Mouse (Mus musculus) liver, postnatal 0 days (tissue): ENCODE measurements around the gene Rnf225. TPM values are rescaled to one million over a fixed set of nuclear protein-coding genes. Genes with fewer than 3 reads are reported as not detected.

Source experiments
- ATAC-seq: fragments of 200-750 bp; cut with Nextera tagmentation; 2 replicates; pipeline ENCODE4 v1.8.0; 2017; ENCODE audit warnings: mild to moderate bottlenecking, moderate library complexity
- DNase-seq: peaks from one replicate; pipeline ENCODE4 v3.0.0-alpha.2; 2016
- H3K27ac ChIP-seq: fragments of 300-500 bp; sonication (generic); 2 replicates; pipeline ENCODE4 v1.5.1; 2014; ENCODE audit warnings: antibody characterized with exemption, moderate library complexity, mild to moderate bottlenecking, low read depth
- H3K27me3 ChIP-seq: fragments of 300-500 bp; sonication (generic); 2 replicates; pipeline ENCODE4 v1.6.1; 2014; ENCODE audit warnings: low read length, control low read depth, mixed read lengths; ENCODE audit not compliant: insufficient read depth
- H3K36me3 ChIP-seq: fragments of 300-500 bp; sonication (generic); replicated peaks from 2 replicates; pipeline ENCODE4 v1.6.1; 2014; ENCODE audit warnings: mild to moderate bottlenecking, control low read depth, low read length, moderate library complexity, mixed read lengths; ENCODE audit not compliant: insufficient read depth
- H3K4me1 ChIP-seq: fragments of 300-500 bp; sonication (generic); 2 replicates; pipeline ENCODE4 v1.6.1; 2014; ENCODE audit warnings: antibody characterized with exemption, mild to moderate bottlenecking, control low read depth; ENCODE audit not compliant: insufficient read depth
- H3K4me2 ChIP-seq: fragments of 300-500 bp; sonication (generic); 2 replicates; pipeline ENCODE4 v1.6.1; 2014; ENCODE audit warnings: low read depth, mild to moderate bottlenecking, low read length, moderate library complexity, mixed read lengths
- H3K4me3 ChIP-seq: fragments of 300-500 bp; sonication (generic); 2 replicates; pipeline ENCODE4 v1.5.1; 2014; ENCODE audit warnings: low read depth, low read length
- H3K9ac ChIP-seq: fragments of 300-500 bp; sonication (generic); replicated peaks from 2 replicates; pipeline ENCODE4 v1.6.1; 2014; ENCODE audit warnings: mild to moderate bottlenecking, moderate library complexity
- H3K9me3 ChIP-seq: fragments of 300-500 bp; sonication (generic); 2 replicates; pipeline ENCODE4 v1.6.1; 2016; ENCODE audit warnings: mild to moderate bottlenecking, control low read depth, low read length, mixed read lengths
- CTCF ChIP-seq: sonication (generic); IDR thresholded peaks from 2 replicates; pipeline ENCODE4 v1.5.1; 2016; ENCODE audit warnings: antibody characterized with exemption, low read depth
- EP300 ChIP-seq: IDR thresholded peaks from 2 replicates; pipeline ENCODE4 v1.6.1; 2016; ENCODE audit warnings: antibody characterized with exemption, low read depth, mild to moderate bottlenecking
- WGBS: fragments of 180-500 bp; shearing (Covaris S2); extraction: QIAGEN DNeasy Blood & Tissue Kit; methylation state at CpG from one replicate; pipeline ENCODE4 v1.1.7; 2014; ENCODE audit not compliant: insufficient replicate concordance; 5-methylcytosine and 5-hydroxymethylcytosine counted together
- polyA plus RNA-seq: library from polyadenylated mRNA; unstranded; fragments of >200 nt; fragmentation: Nextera tagmentation; extraction: Ambion mirVana; gene quantifications from 2 replicates; pipeline ENCODE4 v1.2.1, GENCODE M21; 2015

Gene Rnf225
- polyA plus RNA-seq, 1 experiment from 2014 or later, result 0.05 TPM

DNA sequence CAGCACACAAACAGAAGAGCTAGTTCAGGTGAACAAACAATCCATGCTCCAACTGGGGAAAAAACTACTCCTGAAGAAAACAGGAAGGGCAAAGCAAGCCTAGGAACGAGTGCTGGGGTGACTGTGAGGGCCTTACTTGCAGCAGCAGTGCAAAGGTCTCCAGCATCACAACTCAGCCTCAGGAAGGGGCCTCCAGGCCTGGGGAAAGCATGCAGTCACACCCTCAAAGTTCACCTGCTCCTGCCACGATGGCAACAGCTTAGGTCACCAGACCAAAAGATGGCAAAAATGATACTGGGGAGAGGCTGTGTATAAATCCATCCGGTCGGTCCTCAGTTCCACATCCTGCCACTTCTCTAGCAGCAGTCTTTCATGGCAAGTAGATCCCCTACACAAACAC, 31.7 kb downstream of the Rnf225 start:
- no peak for TF ChIP-seq CTCF
- TF ChIP-seq EP300, result no peak
- H3K36me3 ChIP-seq, result no peaks in the 10 kb centered on the region
- no peak overlapping the region for H3K9ac ChIP-seq
- WGBS, result 61% methylated on average over 4 of the region's 4 CpGs
- H3K27me3 ChIP-seq, result no peaks in the 10 kb centered on the region
- ATAC-seq (no peak), DNase-seq (no peak)
- H3K27ac ChIP-seq, result no peak overlapping the region
- no peak overlapping the region for H3K4me2 ChIP-seq
- no peak overlapping the region for H3K4me3 ChIP-seq
- H3K4me1 ChIP-seq, result peaks cover 7% of the 10 kb centered on the region
- H3K9me3 ChIP-seq, result no peaks in the 10 kb centered on the region

DNA sequence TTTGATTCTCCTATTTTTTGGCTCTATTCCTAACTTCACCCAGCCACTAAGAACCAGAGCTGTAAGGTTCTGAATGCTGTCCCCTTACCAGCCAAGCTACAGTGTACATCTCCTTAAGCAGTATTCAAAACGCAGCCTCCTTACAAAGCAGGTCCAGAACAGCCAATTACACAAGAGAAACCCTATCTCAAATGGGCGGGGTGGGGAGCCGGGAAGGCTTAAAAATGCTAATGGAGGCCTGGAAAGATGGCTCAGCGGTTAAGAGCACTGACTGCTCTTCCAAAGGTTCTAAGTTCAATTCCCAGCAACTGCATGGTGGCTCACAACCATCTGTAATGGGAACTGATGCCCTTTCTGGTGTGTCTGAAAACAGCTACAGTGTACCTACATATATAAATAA, 32.5 kb downstream of the Rnf225 start:
- Histone ChIP-seq H3K36me3 (no peaks in the 10 kb centered on the region), H3K4me3 (no peak overlapping the region), H3K4me2 (no peak overlapping the region), H3K4me1 (peaks cover 7% of the 10 kb centered on the region), H3K27ac (no peak overlapping the region), H3K9ac (no peak overlapping the region), H3K9me3 (no peaks in the 10 kb centered on the region), H3K27me3 (no peaks in the 10 kb centered on the region)
- WGBS, result 43% methylated on average over 4 of the region's 4 CpGs
- ATAC-seq, result no peak
- TF ChIP-seq CTCF, result no peak
- TF ChIP-seq EP300, result no peak
- no peak for DNase-seq

DNA sequence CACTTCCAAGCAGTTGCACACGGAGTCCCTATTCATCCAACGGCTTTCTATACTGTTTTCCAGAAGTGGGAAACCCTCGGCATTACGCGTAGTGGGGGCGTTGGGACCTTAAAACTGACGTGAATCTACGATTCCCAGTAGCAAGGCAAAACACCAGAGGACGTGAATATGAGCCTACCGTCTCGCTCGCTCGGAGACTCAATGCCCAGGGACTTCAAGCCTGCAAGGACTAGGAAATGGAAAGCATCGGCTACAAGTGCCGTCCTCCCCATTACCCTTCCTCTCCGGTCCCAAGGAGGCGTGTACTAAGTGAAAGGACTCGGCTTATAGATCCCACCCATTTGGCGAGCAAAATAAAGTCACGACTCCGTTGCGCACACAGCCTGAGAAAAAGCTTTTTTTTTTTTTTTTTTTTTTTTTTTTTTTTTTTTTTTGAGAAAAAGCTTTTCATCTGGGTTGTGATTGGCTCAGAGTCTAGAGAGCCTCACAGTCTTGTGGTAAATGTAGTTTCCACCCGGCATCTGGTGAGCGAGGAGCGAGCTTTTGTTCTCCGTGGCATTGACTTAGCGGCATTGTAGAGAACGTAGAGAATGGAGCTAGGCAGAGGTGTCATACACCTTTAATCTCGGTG, 34.4 kb downstream of the Rnf225 start:
- no peak for TF ChIP-seq EP300
- peak overlapping the region; percentile 68 for H3K4me3 ChIP-seq
- peak overlapping the region; percentile 80 for H3K9ac ChIP-seq
- WGBS, result 2% methylated on average over 29 of the region's 29 CpGs
- peaks cover 18% of the 10 kb centered on the region for H3K4me1 ChIP-seq
- peak; percentile 58 for DNase-seq
- H3K4me2 ChIP-seq, result peak overlapping the region; percentile 87
- H3K9me3 ChIP-seq, result no peaks in the 10 kb centered on the region
- peak; percentile 58 for ATAC-seq
- H3K27ac ChIP-seq, result peak overlapping the region; percentile 69
- no peaks in the 10 kb centered on the region for H3K27me3 ChIP-seq
- no peaks in the 10 kb centered on the region for H3K36me3 ChIP-seq

DNA sequence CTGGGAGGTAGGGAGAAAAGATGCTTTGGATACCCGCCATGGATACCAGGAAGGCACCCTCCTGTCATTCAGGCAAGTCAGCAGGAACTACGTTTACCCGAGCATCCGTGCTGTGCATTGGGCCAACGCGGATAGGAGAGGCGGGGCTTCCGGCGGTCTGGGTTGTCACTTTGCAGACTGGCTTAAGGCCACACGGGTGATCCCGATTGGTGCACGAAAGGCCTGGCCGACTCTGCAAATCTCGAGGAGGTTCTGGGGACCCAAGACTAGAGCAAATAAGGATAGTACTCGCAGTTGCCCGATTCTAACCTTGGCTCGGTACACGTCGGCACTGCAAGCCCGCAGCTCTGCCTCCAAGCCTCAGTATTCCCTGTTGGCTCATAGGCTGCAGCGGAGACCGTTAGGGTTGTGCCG, 38.5 kb downstream of the Rnf225 start, which contains the start of gene Zfp324:
Gene Zfp324, plus strand, starts transcription at position 161 of the 414 bp plus-strand sequence.
- Histone ChIP-seq H3K27me3 (no peaks in the 10 kb centered on the region), H3K4me3 (peak within 1 kb of the TSS; percentile 94), H3K9me3 (no peaks in the 10 kb centered on the region), H3K27ac (peak within 1 kb of the TSS; percentile 84), H3K36me3 (peaks cover 19% of the 10 kb centered on the region), H3K4me2 (peak within 1 kb of the TSS; percentile 100), H3K9ac (peak within 1 kb of the TSS; percentile 91), H3K4me1 (peaks cover 24% of the 10 kb centered on the region)
- DNase-seq (peak; percentile 91), ATAC-seq (peak; percentile 94)
- under 1% methylated on average over 23 of the region's 23 CpGs for WGBS
- TF ChIP-seq CTCF, result no peak
- TF ChIP-seq EP300, result no peak

DNA sequence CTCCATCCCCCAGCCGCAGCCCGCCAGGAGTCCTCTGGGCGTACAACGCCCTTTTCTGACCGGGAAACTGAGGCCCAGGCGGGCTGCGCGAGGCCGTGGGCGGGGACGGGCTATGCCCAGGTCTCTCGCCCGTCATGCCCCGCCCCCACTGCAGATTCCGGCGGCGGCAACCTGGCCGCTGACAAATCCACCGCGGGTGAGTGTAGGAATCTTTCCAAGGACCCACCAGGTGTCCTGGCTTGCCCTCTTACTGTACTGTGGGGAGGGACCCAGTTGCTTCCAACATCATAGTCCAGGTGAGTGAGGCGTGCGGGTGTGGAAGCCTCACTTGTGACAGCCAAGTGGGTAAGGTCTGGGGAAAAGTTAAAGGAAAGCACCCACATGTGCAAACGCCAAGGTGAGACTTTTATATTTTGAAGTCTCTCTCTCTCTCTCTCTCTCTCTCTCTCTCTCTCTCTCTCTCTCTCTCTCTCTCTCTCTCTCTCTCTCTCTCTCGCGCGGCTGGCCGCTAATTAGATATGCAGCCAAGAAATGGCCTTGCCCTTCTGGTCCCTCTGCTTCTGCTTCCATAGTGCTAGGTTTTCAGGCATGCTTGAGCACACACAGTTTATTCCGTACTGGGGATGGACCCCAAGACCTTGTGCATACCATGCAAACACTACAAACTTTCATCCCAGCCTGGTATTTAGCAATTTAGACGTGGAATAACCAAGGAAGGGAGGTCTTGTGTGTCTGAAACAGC, 39.1 kb downstream of the Rnf225 start:
- Histone ChIP-seq H3K9ac (peak overlapping the region; percentile 91), H3K27me3 (no peaks in the 10 kb centered on the region), H3K9me3 (no peaks in the 10 kb centered on the region), H3K4me1 (peaks cover 23% of the 10 kb centered on the region), H3K36me3 (peaks cover 25% of the 10 kb centered on the region), H3K4me3 (peak overlapping the region; percentile 94), H3K27ac (peak overlapping the region; percentile 84), H3K4me2 (peak overlapping the region; percentile 100)
- under 1% methylated on average over 29 of the region's 29 CpGs for WGBS
- no peak for TF ChIP-seq EP300
- TF ChIP-seq CTCF, result no peak
- DNase-seq, result peak; percentile 81
- ATAC-seq, result peak; percentile 79

DNA sequence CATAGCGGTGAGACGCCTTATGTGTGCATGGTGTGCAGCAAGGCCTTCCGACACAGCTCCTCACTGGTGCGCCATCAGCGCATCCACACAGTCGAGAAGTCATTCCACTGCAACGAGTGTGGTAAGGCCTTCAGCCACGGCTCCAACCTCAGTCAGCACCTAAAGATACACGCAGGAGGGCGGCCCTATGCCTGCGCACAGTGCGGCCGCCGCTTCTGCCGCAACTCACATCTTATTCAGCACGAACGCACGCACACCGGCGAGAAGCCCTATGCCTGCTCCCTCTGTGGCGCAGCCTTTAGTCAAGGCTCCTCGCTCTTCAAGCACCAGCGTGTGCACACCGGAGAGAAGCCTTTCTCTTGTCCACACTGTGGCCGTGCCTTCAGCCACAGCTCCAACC, 43.7 kb downstream of the Rnf225 start:
- 94% methylated on average over 25 of the region's 25 CpGs for WGBS

More for the DNA sequence above, 43.7 kb downstream of the Rnf225 start:
- no peaks in the 10 kb centered on the region for H3K9me3 ChIP-seq
- TF ChIP-seq EP300 (no peak), CTCF (no peak)
- H3K36me3 ChIP-seq, result peaks cover 28% of the 10 kb centered on the region
- no peaks in the 10 kb centered on the region for H3K27me3 ChIP-seq
- DNase-seq (no peak), ATAC-seq (no peak)
- no peak overlapping the region for H3K27ac ChIP-seq
- no peak overlapping the region for H3K4me2 ChIP-seq
- H3K9ac ChIP-seq, result no peak overlapping the region
- peaks cover 10% of the 10 kb centered on the region for H3K4me1 ChIP-seq
- H3K4me3 ChIP-seq, result no peak overlapping the region
